8 mouse cellular contexts compared by ENCODE assay signal in genomic region chr13:60178416-60178815, GRCm38 (mm10). TPM values are rescaled to one million over a fixed set of nuclear protein-coding genes. Genes with fewer than 3 reads are reported as not detected.
DNase-seq lines count a peak whose midpoint lies in the region; ATAC-seq and TF ChIP-seq lines count a peak whose summit lies in the region.

No protein-coding gene starts in this region.

- peak overlapping the region; percentile 94 for H3K4me2 ChIP-seq in forebrain, embryonic 15.5 days (replicated peaks)
- peak overlapping the region; percentile 56 for H3K4me2 ChIP-seq in liver, embryonic 14.5 days (ENCODE audit: low read depth)
- peak overlapping the region; percentile 83 for H3K4me2 ChIP-seq in neural tube, embryonic 13.5 days

- H3K27me3 ChIP-seq in forebrain, embryonic 15.5 days: no peaks in the 10 kb centered on the region
- peaks cover 42% of the 10 kb centered on the region for H3K27me3 ChIP-seq in liver, embryonic 14.5 days (ENCODE audit: control insufficient read depth, insufficient read depth, low read length)
- H3K27me3 ChIP-seq in neural tube, embryonic 13.5 days: no peaks in the 10 kb centered on the region

- peak overlapping the region; percentile 94 for H3K27ac ChIP-seq in forebrain, embryonic 15.5 days (replicated peaks)
- H3K27ac ChIP-seq in liver, embryonic 14.5 days: no peak overlapping the region
- peak overlapping the region; percentile 97 for H3K27ac ChIP-seq in neural tube, embryonic 13.5 days (replicated peaks)

- peak; percentile 89 for TF ChIP-seq CTCF in liver, embryonic 14.5 days (IDR thresholded peaks at IDR 0.05; ENCODE audit: low read depth)

- H3K9me3 ChIP-seq in forebrain, embryonic 15.5 days: no peaks in the 10 kb centered on the region
- no peaks in the 10 kb centered on the region for H3K9me3 ChIP-seq in liver, embryonic 14.5 days (ENCODE audit: control insufficient read depth, low read length)
- 0 out of 2 replicates have a peak, but pooled peaks cover 3% of the 10 kb centered on the region for H3K9me3 ChIP-seq in neural tube, embryonic 13.5 days

- under 1% methylated on average over 15 of the region's 15 CpGs for WGBS in forebrain, embryonic 15.5 days
- WGBS in liver, embryonic 14.5 days (ENCODE audit: insufficient replicate concordance): under 1% methylated on average over 15 of the region's 15 CpGs
- WGBS in neural tube, embryonic 13.5 days: under 1% methylated on average over 15 of the region's 15 CpGs

- 0 out of 2 replicates have a peak, but pooled peaks have one; percentile 1 for ATAC-seq in forebrain, embryonic 15.5 days (replicated peaks)
- no peak for ATAC-seq in liver, embryonic 14.5 days (ENCODE audit: insufficient read depth)
- ATAC-seq in neural tube, embryonic 13.5 days (ENCODE audit: low read depth): no peak

- peak; percentile 93 for DNase-seq in ES-CJ7 (ENCODE audit: low read depth, low spot score)
- DNase-seq in cerebellum, adult 11 months: peak; percentile 63
- DNase-seq in heart, postnatal 10 days: peak; percentile 97 to 98
- peak; percentile 98 to 99 for DNase-seq in kidney, postnatal 4 days
- DNase-seq in liver, embryonic 14.5 days (ENCODE audit: low read depth in 3 of 3, low spot score in 3 of 3): peak; percentile 26 to 51 (median 36)
- peak; percentile 82 for DNase-seq in testis, postnatal 14 days (ENCODE audit: low spot score)

- peak overlapping the region; percentile 72 for H3K4me3 ChIP-seq in forebrain, embryonic 15.5 days
- H3K4me3 ChIP-seq in liver, embryonic 14.5 days (ENCODE audit: insufficient read depth in 1 of 2, low read depth in 2 of 2, low read length in 2 of 2): peak overlapping the region; percentile 25 to 48; a peak in 2 of 4 replicates
- peak overlapping the region; percentile 83 for H3K4me3 ChIP-seq in neural tube, embryonic 13.5 days

- no peaks in the 10 kb centered on the region for H3K36me3 ChIP-seq in forebrain, embryonic 15.5 days
- H3K36me3 ChIP-seq in liver, embryonic 14.5 days (replicated peaks; ENCODE audit: control insufficient read depth, insufficient read depth, low read depth): no peaks in the 10 kb centered on the region
- H3K36me3 ChIP-seq in neural tube, embryonic 13.5 days: no peaks in the 10 kb centered on the region

- H3K9ac ChIP-seq in forebrain, embryonic 15.5 days (replicated peaks): peak overlapping the region; percentile 34
- H3K9ac ChIP-seq in liver, embryonic 14.5 days (replicated peaks): no peak overlapping the region
- peak overlapping the region; percentile 90 for H3K9ac ChIP-seq in neural tube, embryonic 13.5 days

- peaks cover 29% of the 10 kb centered on the region for H3K4me1 ChIP-seq in forebrain, embryonic 15.5 days
- H3K4me1 ChIP-seq in liver, embryonic 14.5 days (replicated peaks; ENCODE audit: control insufficient read depth in 2 of 2, insufficient read depth in 2 of 2, low read length in 1 of 2): no peaks in the 10 kb centered on the region
- peaks cover 33% of the 10 kb centered on the region for H3K4me1 ChIP-seq in neural tube, embryonic 13.5 days (replicated peaks)

- intact Hi-C loops in heart, postnatal 10 days (cut with DNase I): loop anchor here (5.0 kb wide), 3 partner anchors 159 to 559 kb away; no protein-coding TSS in a partner anchor

- TF ChIP-seq EP300 in liver, embryonic 14.5 days (IDR thresholded peaks at IDR 0.05; ENCODE audit: low read depth): no peak

RNA-seq across cellular contexts. Expression of gene Gas1, which starts 1.3 kb away (rescaled TPM):
- polyA plus RNA-seq in forebrain, embryonic 15.5 days (2015; fragmentation: Nextera tagmentation; extraction: Ambion mirVana): 37.8 and 44.9 TPM in 2 replicates
- total RNA-seq in heart, postnatal 10 days (2021): 10 to 100 TPM; 70.2 to 80.5 TPM
- polyA plus RNA-seq in liver, embryonic 14.5 days (2012; rRNA removed): 1.5 and 2.1 TPM in 2 replicates
- polyA plus RNA-seq in liver, embryonic 14.5 days (2014; fragmentation: Nextera tagmentation; extraction: Ambion mirVana): 1.6 and 1.7 TPM in 2 replicates
- polyA plus RNA-seq in neural tube, embryonic 13.5 days (2015; fragmentation: Nextera tagmentation; extraction: Ambion mirVana): 19.3 and 29.9 TPM in 2 replicates

Comparison
In these comparisons a context has a peak if more than half of its experiments do, and no peak if none do; other contexts are left out.
1. DNase-seq: peak in every context shown above with its lines; median percentile 98 in kidney, postnatal 4 days; 98 in heart, postnatal 10 days; 93 in ES-CJ7; 82 in testis, postnatal 14 days; 63 in cerebellum, adult 11 months; 36 in liver, embryonic 14.5 days.